Mouse (Mus musculus): ENCODE measurements around the gene Pyroxd2.

DNA sequence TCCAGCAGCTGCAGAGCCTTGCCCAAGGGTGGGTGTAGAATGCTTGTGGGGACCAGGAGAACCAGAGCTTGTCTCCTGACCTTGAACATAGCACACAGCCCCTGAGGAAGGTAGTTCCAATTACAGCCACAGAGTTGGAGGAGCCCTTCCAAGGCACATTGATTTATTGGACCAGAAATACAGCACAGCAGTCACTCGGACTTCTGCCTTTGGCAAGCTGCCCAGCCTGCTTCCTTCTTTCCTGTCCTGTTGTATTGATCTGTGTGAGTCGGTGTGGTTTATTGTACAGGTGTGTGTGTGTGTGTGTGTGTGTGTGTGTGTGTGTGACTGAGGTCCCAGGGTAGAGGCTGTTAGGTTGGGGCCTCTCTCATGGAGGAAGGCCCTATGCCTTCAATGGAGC lies 30.1 kb downstream of the Pyroxd2 start:
- TF ChIP-seq CTCF (conservative IDR thresholded peaks at IDR 0.05; ENCODE audit: low read length) = no peak
- TF ChIP-seq POU5F1 (IDR thresholded peaks at IDR 0.05; ENCODE audit: borderline replicate concordance, low read length) = no peak
- TF ChIP-seq NANOG (IDR thresholded peaks at IDR 0.05; ENCODE audit: borderline replicate concordance, low read length) = no peak
